Mouse (Mus musculus): ENCODE measurements around the gene Nsrp1.

Gene Nsrp1

GRCm38 (mm10) chr11:77042816-77043215, 35.4 kb downstream of the Nsrp1 start:
- DNase-seq (ENCODE audit: low spot score), result no peak

- DNase-seq (ENCODE audit: low spot score), result no peak
Observed at GRCm38 (mm10) chr11:77041891-77042290, 36.3 kb downstream of the Nsrp1 start.

- no peak for DNase-seq (ENCODE audit: low spot score)
Observed at GRCm38 (mm10) chr11:77031151-77031934, 46.9 kb downstream of the Nsrp1 start.

- DNase-seq (ENCODE audit: low spot score), result no peak
Observed at GRCm38 (mm10) chr11:77028157-77028556, 50.1 kb downstream of the Nsrp1 start.

GRCm38 (mm10) chr11:77026559-77026958, 51.7 kb downstream of the Nsrp1 start:
- DNase-seq (ENCODE audit: low spot score), result no peak

GRCm38 (mm10) chr11:77021749-77022396, 56.4 kb downstream of the Nsrp1 start:
- no peak for DNase-seq (ENCODE audit: low spot score)

- no peak for DNase-seq (ENCODE audit: low spot score)
Observed at GRCm38 (mm10) chr11:77019539-77019938, 58.7 kb downstream of the Nsrp1 start.

- DNase-seq (ENCODE audit: low spot score), result no peak
Observed at GRCm38 (mm10) chr11:77018046-77018445, 60.2 kb downstream of the Nsrp1 start.

- no peak for DNase-seq (ENCODE audit: low spot score)
Observed at GRCm38 (mm10) chr11:77010762-77011475, 67.3 kb downstream of the Nsrp1 start.

GRCm38 (mm10) chr11:77009069-77010025, 68.9 kb downstream of the Nsrp1 start:
- DNase-seq (ENCODE audit: low spot score), result no peak

- no peak for DNase-seq (ENCODE audit: low spot score)
Observed at GRCm38 (mm10) chr11:77006616-77007015, 71.6 kb downstream of the Nsrp1 start.

- no peak for DNase-seq (ENCODE audit: low spot score)
Observed at GRCm38 (mm10) chr11:77005881-77006280, 72.4 kb downstream of the Nsrp1 start.

GRCm38 (mm10) chr11:77002361-77002760, 75.9 kb downstream of the Nsrp1 start:
- DNase-seq (ENCODE audit: low spot score), result no peak

- DNase-seq (ENCODE audit: low spot score), result no peak
Observed at GRCm38 (mm10) chr11:77000741-77001140, 77.5 kb downstream of the Nsrp1 start.

GRCm38 (mm10) chr11:76998705-76999226, 79.5 kb downstream of the Nsrp1 start:
- no peak for DNase-seq (ENCODE audit: low spot score)

GRCm38 (mm10) chr11:76997916-76998704, 80.1 kb downstream of the Nsrp1 start, which contains the start of gene Slc6a4:
Gene Slc6a4 (plus strand): TSS chr11:76998603.
- DNase-seq (ENCODE audit: low spot score), result no peak

- peak; percentile 31 for DNase-seq (ENCODE audit: low spot score)
Observed at GRCm38 (mm10) chr11:76997305-76997704, 80.9 kb downstream of the Nsrp1 start.

- DNase-seq (ENCODE audit: low spot score), result no peak
Observed at GRCm38 (mm10) chr11:76995966-76996672, 82.1 kb downstream of the Nsrp1 start.

Measured in ovary, adult 18-20 months (tissue).